Mouse (Mus musculus) CD8-positive naive resting alpha-beta T cell, adult 57 days (primary cell): Measurements from ENCODE around the gene Lcn11. TPM values are rescaled to one million over a fixed set of nuclear protein-coding genes. Genes with fewer than 3 reads are reported as not detected.

Experiments used
- total RNA-seq: library from RNA; stranded (reverse); gene quantifications from one replicate; pipeline ENCODE4 v1.2.4, GENCODE M21; 2023

Lcn11 gene
- total RNA-seq: not detected

GRCm38 (mm10) chr2:25776717-25777116, at the start of gene Lcn11:
Gene Lcn11, plus strand, starts transcription at chr2:25777017.

GRCm38 (mm10) chr2:25736709-25737108, 40.1 kb upstream of the Lcn11 start, which contains the start of gene Obp2b:
Gene Obp2b, plus strand, starts transcription at chr2:25737009.

GRCm38 (mm10) chr2:25765269-25765668, 11.5 kb upstream of the Lcn11 start, which contains the start of gene Lcn3:
Gene Lcn3, plus strand, starts transcription at chr2:25765569.

GRCm38 (mm10) chr2:25781957-25782356, 5.1 kb downstream of the Lcn11 start, which contains the start of gene Gm13539:
Gene Gm13539, plus strand, starts transcription at chr2:25782257.

DNA sequence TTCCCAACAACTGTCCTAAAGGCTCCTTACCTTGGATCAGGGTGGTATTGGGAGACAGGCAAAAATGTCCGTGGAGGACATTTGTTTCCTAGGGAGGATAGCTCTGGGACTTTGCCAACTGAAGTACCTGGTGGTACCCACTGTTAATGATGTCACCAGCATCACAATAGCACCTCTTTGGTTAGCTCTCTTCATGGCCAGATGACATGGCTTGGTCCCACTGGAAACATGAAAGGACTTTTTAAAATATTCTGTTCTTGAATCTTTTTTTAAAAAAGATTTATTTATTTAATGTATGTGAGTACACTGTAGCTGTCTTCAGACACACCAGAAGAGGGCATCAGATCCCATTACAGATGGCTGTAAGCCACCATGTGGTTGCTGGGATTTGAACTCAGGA, 38.9 kb downstream of the Lcn11 start, which contains the start of gene Glt6d1:
Gene Glt6d1, minus strand, starts transcription at position 101 of the 400 bp plus-strand sequence.

GRCm38 (mm10) chr2:25822806-25823205, 46.0 kb downstream of the Lcn11 start, which contains the start of gene Lcn9:
Gene Lcn9, plus strand, starts transcription at chr2:25823153.

Other genes with a start within 250 kb of the Lcn11 start
- 40.5 TPM for gene Traf2, start 230.1 kb upstream of the Lcn11 start, total RNA-seq
- gene Edf1, start 219.2 kb upstream of the Lcn11 start, total RNA-seq: 100 TPM
- gene Mamdc4, start 202.2 kb upstream of the Lcn11 start, total RNA-seq: 2.0 TPM
- 18.9 TPM for gene Phpt1, start 201.8 kb upstream of the Lcn11 start, total RNA-seq
- gene Ajm1, start 195.3 kb upstream of the Lcn11 start, total RNA-seq: 0.70 TPM
- 115 TPM for gene Rabl6, start 168.5 kb upstream of the Lcn11 start, total RNA-seq
- gene Ccdc183, start 159.3 kb upstream of the Lcn11 start, total RNA-seq: not detected
- 0.80 TPM for gene Tmem141, start 155.0 kb upstream of the Lcn11 start, total RNA-seq
- 2.1 TPM for gene Fcna, start 149.0 kb upstream of the Lcn11 start, total RNA-seq
- not detected for gene Lcn8, start 123.9 kb upstream of the Lcn11 start, total RNA-seq
- gene Lcn5, start 119.1 kb upstream of the Lcn11 start, total RNA-seq: not detected
- gene Lcn6, start 100.2 kb upstream of the Lcn11 start, total RNA-seq: not detected
- gene Lcn10, start 94.3 kb upstream of the Lcn11 start, total RNA-seq: not detected
- gene Obp2a, start 77.0 kb upstream of the Lcn11 start, total RNA-seq: not detected
- 16.7 TPM for gene Bmyc, start 70.3 kb upstream of the Lcn11 start, total RNA-seq
- not detected for gene Obp2b, start 40.0 kb upstream of the Lcn11 start, total RNA-seq
- not detected for gene Lcn3, start 11.4 kb upstream of the Lcn11 start, total RNA-seq
- not detected for gene Gm13539, start 5.2 kb downstream of the Lcn11 start, total RNA-seq
- gene Glt6d1, start 38.8 kb downstream of the Lcn11 start, total RNA-seq: not detected
- not detected for gene Lcn9, start 46.1 kb downstream of the Lcn11 start, total RNA-seq
- not detected for gene Sohlh1, start 70.2 kb downstream of the Lcn11 start, total RNA-seq
- not detected for gene Kcnt1, start 86.7 kb downstream of the Lcn11 start, total RNA-seq
- 38.6 TPM for gene Camsap1, start 206.3 kb downstream of the Lcn11 start, total RNA-seq
- gene Ubac1, start 244.7 kb downstream of the Lcn11 start, total RNA-seq: 36.3 TPM